Mouse (Mus musculus) spleen, adult 2 months (tissue): ENCODE results near the gene Slc27a5.

Source experiments
- CTCF ChIP-seq: fragments of 200-500 bp; IDR thresholded peaks from 2 replicates; pipeline ENCODE4 v1.5.1; 2011; ENCODE audit warnings: mild to moderate bottlenecking, inconsistent platforms; ENCODE audit not compliant: insufficient read depth, insufficient read length, insufficient replicate concordance; ENCODE audit errors: extremely low read depth
- POLR2A ChIP-seq: fragments of 200-500 bp; IDR thresholded peaks from 2 replicates; pipeline ENCODE4 v1.6.1; 2011; ENCODE audit warnings: low read depth, low read length, inconsistent platforms

DNA sequence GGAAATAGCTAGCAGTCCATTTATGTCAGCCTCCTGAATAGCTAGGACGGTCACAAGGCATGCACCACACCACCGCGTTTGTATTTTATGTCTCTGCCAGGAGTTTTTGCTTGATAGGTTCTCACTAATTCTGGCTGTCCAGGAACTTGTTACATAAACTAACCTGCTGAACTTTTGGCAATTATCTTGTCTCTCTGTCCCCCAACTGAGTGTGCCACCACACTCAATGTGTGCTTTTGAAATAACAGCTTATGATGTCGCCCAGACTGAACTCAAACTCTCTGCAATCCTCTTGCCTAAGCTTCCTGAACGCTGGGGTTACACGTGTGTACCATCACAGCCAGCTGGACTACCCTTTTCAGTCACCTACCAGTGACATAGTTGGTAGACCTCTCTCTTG, 44.5 kb upstream of the Slc27a5 start:
- TF ChIP-seq POLR2A: no peak
- no peak for TF ChIP-seq CTCF
